In genomic region chr19:46600371-46600770, GRCm38 (mm10) we compare ENCODE assay signal across 8 mouse cellular contexts. TPM values are rescaled to one million over a fixed set of nuclear protein-coding genes. Genes with fewer than 3 reads are reported as not detected.
A peak's percentile ranks its signal among the peaks of the same experiment; 100 is the strongest.
DNase-seq lines count a peak whose midpoint lies in the region; ATAC-seq lines count a peak whose summit lies in the region.

No protein-coding gene starts in this region.

- H3K27me3 ChIP-seq in hindbrain, embryonic 10.5 days (ENCODE audit: insufficient read depth, poor library complexity, severe bottlenecking): no peaks in the 10 kb centered on the region
- H3K27me3 ChIP-seq in hindbrain, embryonic 11.5 days (ENCODE audit: control insufficient read depth, insufficient read depth, low read length): no peaks in the 10 kb centered on the region
- H3K27me3 ChIP-seq in heart, embryonic 15.5 days: no peaks in the 10 kb centered on the region
- H3K27me3 ChIP-seq in midbrain, embryonic 10.5 days (ENCODE audit: low read depth, poor library complexity, severe bottlenecking): no peaks in the 10 kb centered on the region

- H3K36me3 ChIP-seq in hindbrain, embryonic 10.5 days: peaks cover 49% of the 10 kb centered on the region
- H3K36me3 ChIP-seq in hindbrain, embryonic 11.5 days (ENCODE audit: control insufficient read depth, insufficient read depth, low read length): 0 out of 2 replicates have a peak, but pooled peaks cover 2% of the 10 kb centered on the region
- no peaks in the 10 kb centered on the region for H3K36me3 ChIP-seq in heart, embryonic 15.5 days
- H3K36me3 ChIP-seq in midbrain, embryonic 10.5 days: peaks cover 42% of the 10 kb centered on the region

- no peak overlapping the region; the same call in 1 of the 2 replicates for H3K4me2 ChIP-seq in hindbrain, embryonic 11.5 days (replicated peaks; ENCODE audit: low read depth, low read length)
- H3K4me2 ChIP-seq in heart, embryonic 15.5 days: peak overlapping the region; percentile 90

- peaks cover 25% of the 10 kb centered on the region for H3K4me1 ChIP-seq in hindbrain, embryonic 10.5 days (replicated peaks)
- peaks cover 2% of the 10 kb centered on the region; the same call in 1 of the 2 replicates for H3K4me1 ChIP-seq in hindbrain, embryonic 11.5 days (replicated peaks; ENCODE audit: control insufficient read depth, insufficient read depth, low read length)
- H3K4me1 ChIP-seq in heart, embryonic 15.5 days (replicated peaks): peaks cover 30% of the 10 kb centered on the region
- H3K4me1 ChIP-seq in midbrain, embryonic 10.5 days: peaks cover 23% of the 10 kb centered on the region

- H3K4me3 ChIP-seq in hindbrain, embryonic 10.5 days: peak overlapping the region; percentile 97
- no peak overlapping the region for H3K4me3 ChIP-seq in hindbrain, embryonic 11.5 days (ENCODE audit: low read depth, low read length)
- H3K4me3 ChIP-seq in heart, embryonic 15.5 days: peak overlapping the region; percentile 98
- peak overlapping the region; percentile 94 for H3K4me3 ChIP-seq in midbrain, embryonic 10.5 days

- H3K27ac ChIP-seq in hindbrain, embryonic 10.5 days: no peak overlapping the region
- no peak overlapping the region for H3K27ac ChIP-seq in hindbrain, embryonic 11.5 days (ENCODE audit: low read depth, low read length)
- H3K27ac ChIP-seq in heart, embryonic 15.5 days: peak overlapping the region; percentile 72; the same call in 1 of the 2 replicates
- no peak overlapping the region for H3K27ac ChIP-seq in midbrain, embryonic 10.5 days (replicated peaks)

- no peak for ATAC-seq in hindbrain, embryonic 11.5 days (ENCODE audit: low FRiP score)
- ATAC-seq in heart, embryonic 15.5 days (replicated peaks; ENCODE audit: insufficient number of reproducible peaks, insufficient read depth, low FRiP score, low read depth): no peak

- H3K9ac ChIP-seq in hindbrain, embryonic 11.5 days (ENCODE audit: low read depth, low read length): no peak overlapping the region
- H3K9ac ChIP-seq in heart, embryonic 15.5 days: peak overlapping the region; percentile 90; the same call in 1 of the 2 replicates

- no peak for DNase-seq in hindbrain, embryonic 10.5 days (ENCODE audit: low spot score)
- no peak for DNase-seq in hindbrain, embryonic 11.5 days (ENCODE audit: low spot score)
- peak; percentile 43 for DNase-seq in adipocyte (ENCODE audit: low spot score)
- DNase-seq in midbrain, embryonic 10.5 days (ENCODE audit: low spot score): no peak
- DNase-seq in right cerebral cortex, postnatal 14 days: no peak
- DNase-seq in urinary bladder, postnatal 4 days (ENCODE audit: low spot score in 2 of 2): no peak
- DNase-seq in ovary, adult 18-20 months (ENCODE audit: low spot score): no peak

- no peaks in the 10 kb centered on the region for H3K9me3 ChIP-seq in hindbrain, embryonic 10.5 days
- H3K9me3 ChIP-seq in hindbrain, embryonic 11.5 days (ENCODE audit: control insufficient read depth, low read length): no peaks in the 10 kb centered on the region
- H3K9me3 ChIP-seq in heart, embryonic 15.5 days (replicated peaks): no peaks in the 10 kb centered on the region
- H3K9me3 ChIP-seq in midbrain, embryonic 10.5 days (replicated peaks): no peaks in the 10 kb centered on the region

- WGBS in hindbrain, embryonic 10.5 days: 83% methylated on average over 4 of the region's 4 CpGs
- WGBS in hindbrain, embryonic 11.5 days: 90% methylated on average over 4 of the region's 4 CpGs
- 62% methylated on average over 4 of the region's 4 CpGs for WGBS in heart, embryonic 15.5 days
- WGBS in midbrain, embryonic 10.5 days: 94% methylated on average over 4 of the region's 4 CpGs

RNA-seq across cellular contexts. Expression of gene Wbp1l, which starts 1.5 kb away (rescaled TPM):
- 48.2 and 54.4 TPM in 2 replicates for polyA plus RNA-seq in hindbrain, embryonic 10.5 days (2016; fragmentation: Nextera tagmentation; extraction: Ambion mirVana)
- 31.5 and 33.4 TPM in 2 replicates for polyA plus RNA-seq in hindbrain, embryonic 11.5 days (2014; fragmentation: Nextera tagmentation; extraction: Ambion mirVana)
- polyA plus RNA-seq in heart, embryonic 15.5 days (2015; fragmentation: Nextera tagmentation; extraction: Ambion mirVana): 51.6 and 58.6 TPM in 2 replicates
- polyA plus RNA-seq in midbrain, embryonic 10.5 days (2016; fragmentation: Nextera tagmentation; extraction: Ambion mirVana): 45.7 and 51.8 TPM in 2 replicates

RNA-seq across cellular contexts. Expression of gene Sfxn2, which starts 27.2 kb away (rescaled TPM):
- 12.9 and 17.9 TPM in 2 replicates for polyA plus RNA-seq in hindbrain, embryonic 10.5 days (2016; fragmentation: Nextera tagmentation; extraction: Ambion mirVana)
- polyA plus RNA-seq in hindbrain, embryonic 11.5 days (2014; fragmentation: Nextera tagmentation; extraction: Ambion mirVana): 9.3 and 11.1 TPM in 2 replicates
- polyA plus RNA-seq in heart, embryonic 15.5 days (2015; fragmentation: Nextera tagmentation; extraction: Ambion mirVana): 8.8 and 10.9 TPM in 2 replicates
- 17.0 and 18.1 TPM in 2 replicates for polyA plus RNA-seq in midbrain, embryonic 10.5 days (2016; fragmentation: Nextera tagmentation; extraction: Ambion mirVana)

RNA-seq across cellular contexts. Expression of gene Arl3, which starts 27.4 kb away (rescaled TPM):
- polyA plus RNA-seq in hindbrain, embryonic 10.5 days (2016; fragmentation: Nextera tagmentation; extraction: Ambion mirVana): 203 and 209 TPM in 2 replicates
- 145 and 160 TPM in 2 replicates for polyA plus RNA-seq in hindbrain, embryonic 11.5 days (2014; fragmentation: Nextera tagmentation; extraction: Ambion mirVana)
- polyA plus RNA-seq in heart, embryonic 15.5 days (2015; fragmentation: Nextera tagmentation; extraction: Ambion mirVana): 86.9 and 91.8 TPM in 2 replicates
- 207 and 216 TPM in 2 replicates for polyA plus RNA-seq in midbrain, embryonic 10.5 days (2016; fragmentation: Nextera tagmentation; extraction: Ambion mirVana)
